Mouse (Mus musculus): ENCODE measurements at regions not wholly inside any gene's neighbourhood (a gene's known extent, or its start where the extent isn't known, plus 50 kb on each side); places are given as distances from the start of the nearest gene placed in this dataset.

DNA sequence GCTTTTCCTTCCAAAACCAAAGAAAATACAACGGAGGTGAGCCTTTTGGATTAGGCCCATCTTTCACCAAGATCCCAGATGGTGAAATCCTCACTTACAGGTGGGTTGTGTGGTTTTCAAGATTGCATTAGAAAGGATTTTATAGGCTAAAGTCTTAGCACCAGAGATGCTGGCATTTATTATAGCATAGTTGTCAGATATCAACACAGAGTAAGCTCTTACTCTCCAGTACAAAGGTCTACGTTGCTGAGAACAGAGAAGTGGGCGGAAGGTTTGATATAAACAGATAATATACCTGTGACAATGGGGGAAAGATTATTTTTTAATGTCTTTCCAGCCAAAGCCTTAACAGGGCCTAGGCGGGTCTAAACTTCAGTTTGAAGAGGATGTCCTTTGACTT is 57.4 kb upstream of the Cyp1b1 start:
- TF ChIP-seq CTCF (IDR thresholded peaks at IDR 0.05; ENCODE audit: low read depth, low read length): no peak
- no peak for TF ChIP-seq POLR2A (IDR thresholded peaks at IDR 0.05; ENCODE audit: borderline replicate concordance, low read depth, low read length)

All from bone marrow macrophage, adult 2 months (primary cell).